Mouse (Mus musculus): ENCODE results near the gene Tlk2. TPM values are rescaled to one million over a fixed set of nuclear protein-coding genes. Genes with fewer than 3 reads are reported as not detected.

Tlk2 gene
- polyA plus RNA-seq, 1 experiment from 2014 or later: 23.0 TPM

DNA sequence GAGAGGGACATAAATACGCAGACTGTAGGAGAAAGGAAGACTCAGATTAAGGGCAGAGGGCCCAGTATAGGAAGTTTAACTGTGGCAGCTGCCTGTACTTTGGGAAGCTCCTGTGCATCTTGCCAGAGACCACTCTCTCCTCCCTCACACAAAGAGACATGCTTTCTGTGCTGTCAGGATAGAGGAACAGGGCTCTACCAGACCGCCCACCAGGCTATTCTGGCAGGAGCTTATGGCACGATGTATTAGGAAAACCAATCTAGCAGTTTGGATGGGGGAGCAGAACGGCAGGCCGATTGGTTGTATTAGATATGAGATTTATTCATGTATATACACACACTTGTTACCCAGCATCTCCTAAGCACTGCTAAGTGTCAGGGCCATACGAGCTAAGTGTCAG lies 139.2 kb downstream of the Tlk2 start:
- Histone ChIP-seq H3K9me3 (ENCODE audit: control insufficient read depth, low read length) (no peaks in the 10 kb centered on the region), H3K4me2 (ENCODE audit: low read length) (no peak overlapping the region), H3K4me1 (replicated peaks; ENCODE audit: control insufficient read depth, insufficient read depth, low read length) (peaks cover 17% of the 10 kb centered on the region), H3K9ac (ENCODE audit: low read length) (no peak overlapping the region), H3K36me3 (ENCODE audit: control insufficient read depth, insufficient read depth, low read length) (no peaks in the 10 kb centered on the region; the same call in 1 of the 2 replicates), H3K27ac (ENCODE audit: low read depth) (no peak overlapping the region), H3K4me3 (ENCODE audit: low read depth, low read length) (no peak overlapping the region), H3K27me3 (replicated peaks; ENCODE audit: control insufficient read depth, insufficient read depth, low read length) (no peaks in the 10 kb centered on the region)
- no peak for DNase-seq (ENCODE audit: low spot score)
- ATAC-seq (replicated peaks; ENCODE audit: low FRiP score, low TSS enrichment, low read depth): no peak
- 85% methylated on average over 6 of the region's 6 CpGs for WGBS

GRCm38 (mm10) chr11:105321090-105321489 lies 142.5 kb downstream of the Tlk2 start:
- peaks cover 12% of the 10 kb centered on the region; the same call in 1 of the 2 replicates for H3K36me3 ChIP-seq (ENCODE audit: control insufficient read depth, insufficient read depth, low read length)
- DNase-seq (ENCODE audit: low spot score): no peak

DNA sequence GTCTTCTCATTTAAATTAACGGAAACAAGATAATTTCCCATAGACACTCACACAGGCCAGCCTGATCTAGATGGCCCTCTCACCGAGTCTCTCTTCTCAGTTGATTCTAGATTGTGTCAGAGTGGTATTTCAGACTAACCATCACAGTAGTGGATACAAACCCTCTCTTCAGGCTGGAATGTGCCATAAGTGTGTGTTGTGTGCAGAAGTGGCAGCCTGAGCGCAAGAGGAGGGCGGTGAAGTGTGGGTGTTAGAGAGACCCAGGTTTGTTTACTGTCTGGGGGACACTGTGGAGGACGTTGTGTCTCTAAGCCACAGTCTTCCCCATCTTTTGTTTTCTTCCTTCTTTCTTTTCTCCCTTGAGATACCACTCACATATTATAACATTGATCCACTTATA lies 144.9 kb downstream of the Tlk2 start:
- Histone ChIP-seq H3K4me2 (ENCODE audit: low read length) (no peak overlapping the region), H3K4me1 (replicated peaks; ENCODE audit: control insufficient read depth, insufficient read depth, low read length) (no peaks in the 10 kb centered on the region), H3K27me3 (replicated peaks; ENCODE audit: control insufficient read depth, insufficient read depth, low read length) (no peaks in the 10 kb centered on the region), H3K9me3 (ENCODE audit: control insufficient read depth, low read length) (no peaks in the 10 kb centered on the region), H3K27ac (ENCODE audit: low read depth) (no peak overlapping the region), H3K9ac (ENCODE audit: low read length) (no peak overlapping the region), H3K4me3 (ENCODE audit: low read depth, low read length) (no peak overlapping the region), H3K36me3 (ENCODE audit: control insufficient read depth, insufficient read depth, low read length) (peaks cover 12% of the 10 kb centered on the region; the same call in 1 of the 2 replicates)
- WGBS: 87% methylated on average over 5 of the region's 5 CpGs
- no peak for DNase-seq (ENCODE audit: low spot score)
- ATAC-seq (replicated peaks; ENCODE audit: low FRiP score, low TSS enrichment, low read depth): no peak

More at GRCm38 (mm10) chr11:105321090-105321489, 142.5 kb downstream of the Tlk2 start:
- no peaks in the 10 kb centered on the region for H3K27me3 ChIP-seq (replicated peaks; ENCODE audit: control insufficient read depth, insufficient read depth, low read length)
- H3K27ac ChIP-seq (ENCODE audit: low read depth): no peak overlapping the region
- no peaks in the 10 kb centered on the region for H3K4me1 ChIP-seq (replicated peaks; ENCODE audit: control insufficient read depth, insufficient read depth, low read length)
- no peaks in the 10 kb centered on the region for H3K9me3 ChIP-seq (ENCODE audit: control insufficient read depth, low read length)
- no peak for ATAC-seq (replicated peaks; ENCODE audit: low FRiP score, low TSS enrichment, low read depth)
- no peak overlapping the region for H3K9ac ChIP-seq (ENCODE audit: low read length)
- no peak overlapping the region for H3K4me3 ChIP-seq (ENCODE audit: low read depth, low read length)
- H3K4me2 ChIP-seq (ENCODE audit: low read length): no peak overlapping the region
- WGBS: 78% methylated on average over 2 of the region's 2 CpGs

- H3K9me3 ChIP-seq (ENCODE audit: control insufficient read depth, low read length): no peaks in the 10 kb centered on the region
- no peak overlapping the region for H3K27ac ChIP-seq (ENCODE audit: low read depth)
- peaks cover 14% of the 10 kb centered on the region; the same call in 1 of the 2 replicates for H3K36me3 ChIP-seq (ENCODE audit: control insufficient read depth, insufficient read depth, low read length)
- H3K9ac ChIP-seq (ENCODE audit: low read length): no peak overlapping the region
- H3K4me2 ChIP-seq (ENCODE audit: low read length): no peak overlapping the region
- H3K4me3 ChIP-seq (ENCODE audit: low read depth, low read length): no peak overlapping the region
- H3K27me3 ChIP-seq (replicated peaks; ENCODE audit: control insufficient read depth, insufficient read depth, low read length): no peaks in the 10 kb centered on the region
- DNase-seq (ENCODE audit: low spot score) (no peak), ATAC-seq (replicated peaks; ENCODE audit: low FRiP score, low TSS enrichment, low read depth) (no peak)
- 85% methylated on average over 3 of the region's 3 CpGs for WGBS
- H3K4me1 ChIP-seq (replicated peaks; ENCODE audit: control insufficient read depth, insufficient read depth, low read length): peaks cover 6% of the 10 kb centered on the region; the same call in 1 of the 2 replicates
Measured at GRCm38 (mm10) chr11:105327101-105327500, 148.5 kb downstream of the Tlk2 start.

GRCm38 (mm10) chr11:105329962-105330361 lies 151.4 kb downstream of the Tlk2 start:
- H3K27me3 ChIP-seq (replicated peaks; ENCODE audit: control insufficient read depth, insufficient read depth, low read length): no peaks in the 10 kb centered on the region
- DNase-seq (ENCODE audit: low spot score) (no peak), ATAC-seq (replicated peaks; ENCODE audit: low FRiP score, low TSS enrichment, low read depth) (no peak)
- H3K27ac ChIP-seq (ENCODE audit: low read depth): no peak overlapping the region
- H3K9ac ChIP-seq (ENCODE audit: low read length): no peak overlapping the region
- no peak overlapping the region for H3K4me3 ChIP-seq (ENCODE audit: low read depth, low read length)
- H3K9me3 ChIP-seq (ENCODE audit: control insufficient read depth, low read length): no peaks in the 10 kb centered on the region
- H3K36me3 ChIP-seq (ENCODE audit: control insufficient read depth, insufficient read depth, low read length): peaks cover 13% of the 10 kb centered on the region; the same call in 1 of the 2 replicates
- no peak overlapping the region for H3K4me2 ChIP-seq (ENCODE audit: low read length)
- peaks cover 6% of the 10 kb centered on the region; the same call in 1 of the 2 replicates for H3K4me1 ChIP-seq (replicated peaks; ENCODE audit: control insufficient read depth, insufficient read depth, low read length)
- WGBS: 77% methylated on average over 9 of the region's 9 CpGs

DNA sequence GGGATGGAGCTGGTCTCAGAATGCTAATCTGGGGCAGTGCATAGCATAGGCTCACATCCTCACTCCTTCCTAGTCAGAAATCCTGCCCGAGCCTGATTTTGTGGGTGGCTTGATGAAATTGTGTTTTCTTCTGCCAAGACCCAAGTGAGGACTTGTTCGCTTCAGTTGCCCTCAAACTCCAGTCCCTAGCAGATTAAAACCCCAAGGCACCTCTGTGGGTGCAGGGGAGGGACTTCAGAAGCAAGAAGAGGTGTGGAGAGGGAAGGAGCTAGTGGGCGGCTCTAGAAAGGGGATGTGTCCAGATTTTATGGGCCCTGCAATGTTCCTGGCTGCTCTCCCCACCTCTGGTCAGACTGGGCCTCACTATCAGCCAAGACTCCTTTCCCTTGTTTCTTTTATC lies 152.5 kb downstream of the Tlk2 start:
- ATAC-seq (replicated peaks; ENCODE audit: low FRiP score, low TSS enrichment, low read depth) (no peak), DNase-seq (ENCODE audit: low spot score) (no peak)
- Histone ChIP-seq H3K27me3 (replicated peaks; ENCODE audit: control insufficient read depth, insufficient read depth, low read length) (no peaks in the 10 kb centered on the region), H3K4me3 (ENCODE audit: low read depth, low read length) (no peak overlapping the region), H3K9me3 (ENCODE audit: control insufficient read depth, low read length) (no peaks in the 10 kb centered on the region), H3K4me1 (replicated peaks; ENCODE audit: control insufficient read depth, insufficient read depth, low read length) (peaks cover 6% of the 10 kb centered on the region; the same call in 1 of the 2 replicates), H3K36me3 (ENCODE audit: control insufficient read depth, insufficient read depth, low read length) (0 out of 2 replicates have a peak, but pooled peaks cover 6% of the 10 kb centered on the region), H3K4me2 (ENCODE audit: low read length) (no peak overlapping the region), H3K9ac (ENCODE audit: low read length) (no peak overlapping the region), H3K27ac (ENCODE audit: low read depth) (no peak overlapping the region)
- 88% methylated on average over 3 of the region's 3 CpGs for WGBS

GRCm38 (mm10) chr11:105331732-105332131 lies 153.1 kb downstream of the Tlk2 start:
- ATAC-seq (replicated peaks; ENCODE audit: low FRiP score, low TSS enrichment, low read depth) (no peak), DNase-seq (ENCODE audit: low spot score) (peak; percentile 75)
- H3K9ac ChIP-seq (ENCODE audit: low read length): no peak overlapping the region
- H3K4me2 ChIP-seq (ENCODE audit: low read length): no peak overlapping the region
- H3K27ac ChIP-seq (ENCODE audit: low read depth): no peak overlapping the region
- 31% methylated on average over 10 of the region's 10 CpGs for WGBS
- no peak overlapping the region for H3K4me3 ChIP-seq (ENCODE audit: low read depth, low read length)
- H3K9me3 ChIP-seq (ENCODE audit: control insufficient read depth, low read length): no peaks in the 10 kb centered on the region
- H3K27me3 ChIP-seq (replicated peaks; ENCODE audit: control insufficient read depth, insufficient read depth, low read length): no peaks in the 10 kb centered on the region
- H3K4me1 ChIP-seq (replicated peaks; ENCODE audit: control insufficient read depth, insufficient read depth, low read length): peaks cover 6% of the 10 kb centered on the region; the same call in 1 of the 2 replicates
- H3K36me3 ChIP-seq (ENCODE audit: control insufficient read depth, insufficient read depth, low read length): 0 out of 2 replicates have a peak, but pooled peaks cover 11% of the 10 kb centered on the region

GRCm38 (mm10) chr11:105332468-105332867 lies 153.9 kb downstream of the Tlk2 start:
- WGBS: 74% methylated on average over 8 of the region's 8 CpGs
- DNase-seq (ENCODE audit: low spot score) (peak; percentile 71), ATAC-seq (replicated peaks; ENCODE audit: low FRiP score, low TSS enrichment, low read depth) (no peak)
- H3K36me3 ChIP-seq (ENCODE audit: control insufficient read depth, insufficient read depth, low read length): peaks cover 17% of the 10 kb centered on the region; the same call in 1 of the 2 replicates
- no peak overlapping the region for H3K9ac ChIP-seq (ENCODE audit: low read length)
- H3K9me3 ChIP-seq (ENCODE audit: control insufficient read depth, low read length): no peaks in the 10 kb centered on the region
- H3K4me2 ChIP-seq (ENCODE audit: low read length): no peak overlapping the region
- H3K27me3 ChIP-seq (replicated peaks; ENCODE audit: control insufficient read depth, insufficient read depth, low read length): no peaks in the 10 kb centered on the region
- H3K27ac ChIP-seq (ENCODE audit: low read depth): no peak overlapping the region
- no peak overlapping the region for H3K4me3 ChIP-seq (ENCODE audit: low read depth, low read length)
- H3K4me1 ChIP-seq (replicated peaks; ENCODE audit: control insufficient read depth, insufficient read depth, low read length): peaks cover 6% of the 10 kb centered on the region; the same call in 1 of the 2 replicates
